Mouse (Mus musculus) urinary bladder, postnatal 25 days (tissue): Measurements from ENCODE around the gene Nelfb.
A peak's percentile ranks its signal among the peaks of the same experiment; 100 is the strongest.

Experiments used
- DNase-seq: peaks from one replicate; pipeline ENCODE4 v3.0.0; 2022; ENCODE audit warnings: low spot score

The Nelfb gene

DNA sequence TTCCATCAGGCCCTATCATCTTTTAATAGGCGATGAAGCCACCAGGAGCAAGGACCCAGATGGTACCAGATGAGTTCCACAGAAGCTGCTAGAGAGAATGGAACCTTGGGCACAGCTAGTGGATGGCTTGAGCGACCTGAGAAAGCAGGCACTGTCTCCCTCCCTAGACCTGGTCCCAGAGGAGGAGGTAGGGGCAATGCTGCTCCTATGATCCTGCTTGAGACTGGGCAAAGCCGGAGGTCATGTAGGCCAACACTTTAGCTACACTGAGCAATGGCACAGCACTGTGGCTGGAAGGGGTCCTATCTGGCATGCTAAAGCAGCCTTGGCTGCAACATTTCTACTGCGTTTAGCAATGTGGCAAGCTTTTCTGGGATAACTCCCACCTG lies 35.6 kb downstream of the Nelfb start:
- no peak for DNase-seq

DNA sequence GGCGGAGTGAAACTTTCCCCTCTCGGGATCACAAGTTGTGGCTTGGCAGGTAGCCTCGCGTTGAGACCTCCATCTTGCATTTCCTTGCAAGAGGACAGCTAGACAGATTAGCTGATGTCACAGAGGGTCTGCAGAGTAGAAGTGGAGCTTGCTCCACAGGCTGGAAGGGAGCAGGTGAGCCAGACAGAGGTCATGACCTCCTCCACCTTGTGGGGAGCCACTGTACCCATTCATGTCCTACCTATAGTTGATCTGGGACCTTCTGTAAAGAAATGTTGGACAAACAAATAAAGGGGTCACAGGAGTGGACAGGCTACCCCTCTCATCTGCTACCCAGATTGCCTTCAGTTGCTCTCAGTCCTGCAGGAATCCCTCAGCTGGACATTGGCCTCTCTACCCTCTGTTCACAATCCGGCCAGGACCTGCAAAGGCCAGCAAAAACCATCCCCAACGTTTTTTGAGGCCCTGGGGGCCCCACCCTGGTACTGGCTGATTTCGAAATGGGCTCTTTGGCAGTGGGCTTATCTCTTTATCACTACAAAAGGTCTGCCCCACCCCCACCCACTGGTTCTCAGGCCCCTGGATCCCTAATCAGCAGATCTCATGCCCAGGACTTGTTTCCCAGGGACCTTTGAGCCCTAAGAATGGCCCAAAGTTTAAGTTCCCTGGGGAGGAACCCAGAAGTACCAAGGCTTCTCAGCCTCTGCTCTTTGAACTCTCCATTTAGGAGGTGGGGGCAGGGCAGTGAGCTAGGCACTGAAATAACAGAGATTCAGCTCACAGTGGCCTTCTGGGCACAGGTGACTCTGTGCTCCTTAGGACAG lies 36.2 kb downstream of the Nelfb start:
- DNase-seq, result no peak

DNA sequence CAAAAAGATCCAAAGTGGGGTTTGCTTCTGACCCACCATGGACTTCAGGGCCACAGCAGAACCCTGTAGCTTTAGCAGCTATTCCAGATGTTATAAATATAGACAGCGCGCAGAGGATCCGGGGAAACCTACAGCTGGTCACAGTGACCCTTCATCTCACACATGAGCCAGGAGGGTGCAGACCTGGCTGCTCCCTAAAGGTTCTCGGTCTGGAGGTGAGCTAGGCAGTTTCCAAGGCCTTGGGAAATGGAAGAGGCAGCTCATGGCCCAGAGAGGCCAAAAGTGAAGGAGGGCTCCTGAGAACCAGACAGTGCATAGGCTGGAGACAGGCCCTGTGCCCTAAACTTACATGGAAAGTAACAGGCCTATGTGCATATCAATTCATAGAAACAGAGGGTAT lies 37.5 kb downstream of the Nelfb start:
- no peak for DNase-seq

DNA sequence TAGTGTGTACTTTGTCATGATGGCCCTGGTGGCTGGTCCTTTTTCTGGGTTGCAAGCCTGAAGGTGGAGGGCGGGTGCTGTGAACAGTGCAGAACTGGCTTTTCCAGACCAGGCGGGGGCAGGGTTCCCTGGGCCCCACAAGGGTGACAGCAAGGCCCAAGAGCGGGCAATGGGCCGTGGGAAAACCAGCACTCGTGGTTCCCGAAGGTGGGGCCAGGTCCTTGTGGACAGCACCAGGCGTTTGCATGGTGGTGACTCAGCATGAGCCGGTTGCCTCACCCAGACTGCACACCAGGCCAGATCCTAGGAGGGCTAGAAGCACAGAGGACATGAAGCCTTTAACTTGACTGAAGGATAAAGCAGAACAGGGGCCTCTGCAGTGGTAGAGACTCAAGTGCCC lies 38.7 kb downstream of the Nelfb start:
- DNase-seq, result peak; percentile 62

- no peak for DNase-seq
These were observed 39.5 kb downstream of the Nelfb start for GRCm38 (mm10) chr2:25171769-25172153.

DNA sequence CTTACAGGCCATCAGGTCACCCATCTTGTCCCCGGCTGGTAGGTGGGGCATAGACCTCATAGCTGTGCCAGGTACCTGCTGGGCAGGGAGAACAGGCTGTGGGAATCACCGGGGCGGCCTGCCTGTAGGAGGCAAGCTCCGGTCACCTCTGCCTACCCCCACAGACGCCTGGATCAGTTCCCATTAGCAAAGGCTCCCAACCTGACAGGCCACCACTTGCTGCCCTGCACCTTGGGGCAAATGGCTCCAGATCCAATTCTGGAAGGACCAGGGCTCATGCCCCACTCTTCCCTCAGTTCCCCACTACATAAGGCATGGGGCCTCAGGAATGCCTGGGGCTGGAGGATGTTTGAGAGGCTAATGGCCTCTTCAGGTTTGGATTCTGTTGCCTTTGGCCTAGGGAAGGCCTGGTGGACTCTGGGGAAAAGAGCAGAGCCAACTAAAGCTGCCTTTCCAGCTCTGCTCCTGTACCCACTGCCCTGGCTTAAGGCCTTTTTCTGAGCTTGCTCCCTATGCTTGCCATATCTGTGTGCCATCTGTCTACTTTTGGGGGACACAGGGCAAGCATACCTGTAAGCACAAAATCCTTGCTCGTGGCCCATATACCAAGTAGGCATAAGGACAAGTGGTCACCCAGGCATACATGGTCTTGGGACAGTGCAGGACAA lies 40.1 kb downstream of the Nelfb start:
- DNase-seq, result no peak

GRCm38 (mm10) chr2:25170326-25171100 lies 40.8 kb downstream of the Nelfb start:
- no peak for DNase-seq

GRCm38 (mm10) chr2:25169778-25170177 lies 41.5 kb downstream of the Nelfb start:
- DNase-seq, result no peak

DNA sequence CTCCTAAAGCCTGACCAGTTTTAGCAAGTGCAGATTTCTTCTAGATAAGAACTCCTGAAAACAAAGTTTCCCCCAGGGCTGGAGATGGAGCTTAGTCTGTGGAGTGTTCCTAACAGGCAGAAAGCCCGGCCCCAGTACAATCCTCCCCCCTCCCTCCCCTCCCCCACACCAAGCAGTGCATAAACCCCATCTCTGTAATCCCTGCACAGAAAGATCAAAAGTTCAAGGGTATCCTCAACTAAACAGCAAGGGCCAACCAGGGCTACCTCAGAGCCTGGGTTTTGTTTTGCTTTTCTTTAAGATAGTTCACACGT lies 42.7 kb downstream of the Nelfb start:
- no peak for DNase-seq

GRCm38 (mm10) chr2:25167919-25168664 lies 43.2 kb downstream of the Nelfb start:
- DNase-seq, result peak; percentile 62

- DNase-seq, result no peak
These were observed 43.8 kb downstream of the Nelfb start for GRCm38 (mm10) chr2:25167481-25167880.

- no peak for DNase-seq
These were observed 53.6 kb downstream of the Nelfb start for GRCm38 (mm10) chr2:25157655-25158054.

GRCm38 (mm10) chr2:25156990-25157389 lies 54.3 kb downstream of the Nelfb start:
- DNase-seq, result no peak

GRCm38 (mm10) chr2:25156177-25156576 lies 55.1 kb downstream of the Nelfb start:
- no peak for DNase-seq

GRCm38 (mm10) chr2:25151280-25151956 lies 59.9 kb downstream of the Nelfb start:
- DNase-seq, result no peak
